Mouse (Mus musculus) heart, postnatal 0 days (tissue): ENCODE data around the gene Cpox. TPM values are rescaled to one million over a fixed set of nuclear protein-coding genes. Genes with fewer than 3 reads are reported as not detected.

Experiments used
- ATAC-seq: fragments of 200-750 bp; cut with Nextera tagmentation; 2 replicates; pipeline ENCODE4 v1.8.0; 2017; ENCODE audit warnings: low read depth, moderate number of reproducible peaks, moderate library complexity; ENCODE audit not compliant: insufficient read depth
- DNase-seq: peaks from one replicate; pipeline ENCODE4 v3.0.0-alpha.2; 2016; ENCODE audit warnings: low spot score
- H3K27ac ChIP-seq: fragments of 300-500 bp; sonication (generic); 2 replicates; pipeline ENCODE4 v1.5.1; 2014; ENCODE audit warnings: low read depth, mild to moderate bottlenecking
- H3K27me3 ChIP-seq: fragments of 300-500 bp; sonication (generic); 2 replicates; pipeline ENCODE4 v1.6.1; 2014; ENCODE audit warnings: low read length, mixed read lengths; ENCODE audit not compliant: control insufficient read depth, insufficient read depth
- H3K36me3 ChIP-seq: fragments of 300-500 bp; sonication (generic); replicated peaks from 2 replicates; pipeline ENCODE4 v1.6.1; 2014; ENCODE audit warnings: low read length, mixed read lengths; ENCODE audit not compliant: control insufficient read depth, insufficient read depth
- H3K4me1 ChIP-seq: fragments of 300-500 bp; sonication (generic); 2 replicates; pipeline ENCODE4 v1.6.1; 2014; ENCODE audit warnings: antibody characterized with exemption; ENCODE audit not compliant: control insufficient read depth, insufficient read depth
- H3K4me2 ChIP-seq: fragments of 300-500 bp; sonication (generic); 2 replicates; pipeline ENCODE4 v1.6.1; 2014; ENCODE audit warnings: low read depth, mild to moderate bottlenecking, low read length, moderate library complexity
- H3K4me3 ChIP-seq: fragments of 300-500 bp; sonication (generic); 2 replicates; pipeline ENCODE4 v1.5.1; 2014; ENCODE audit warnings: low read depth, low read length
- H3K9ac ChIP-seq: fragments of 300-500 bp; sonication (generic); replicated peaks from 2 replicates; pipeline ENCODE4 v1.6.1; 2014; ENCODE audit warnings: low read depth, low read length, mixed read lengths
- H3K9me3 ChIP-seq: fragments of 300-500 bp; sonication (generic); replicated peaks from 2 replicates; pipeline ENCODE4 v1.6.1; 2016; ENCODE audit warnings: low read length; ENCODE audit not compliant: control insufficient read depth
- CTCF ChIP-seq: IDR thresholded peaks from 2 replicates; pipeline ENCODE4 v1.5.1; 2016; ENCODE audit warnings: antibody characterized with exemption, control low read depth, low read depth
- EP300 ChIP-seq: IDR thresholded peaks from 2 replicates; pipeline ENCODE4 v1.6.1; 2016; ENCODE audit warnings: antibody characterized with exemption, low read depth
- WGBS: fragments of 180-500 bp; shearing (Covaris S2); extraction: QIAGEN DNeasy Blood & Tissue Kit; methylation state at CpG from one replicate; pipeline ENCODE4 v1.1.7; 2014; 5-methylcytosine and 5-hydroxymethylcytosine counted together
- polyA plus RNA-seq: library from polyadenylated mRNA; unstranded; fragments of >200 nt; fragmentation: Nextera tagmentation; extraction: Ambion mirVana; gene quantifications from 2 replicates; pipeline ENCODE4 v1.2.1, GENCODE M21; 2015
- total RNA-seq: library from RNA; depleted of rRNA; stranded (reverse); fragments of >200 nt; gene quantifications from 2 replicates; pipeline ENCODE4 v1.2.3, GENCODE M21; 2014; ENCODE audit warnings: low replicate concordance

The Cpox gene
- total and polyA plus RNA-seq, 2 experiments from 2014 or later = 15.4 to 27.4 TPM

- peaks cover 13% of the 10 kb centered on the region for H3K4me1 ChIP-seq
- no peak for ATAC-seq
- 6% methylated on average over 5 of the region's 5 CpGs for WGBS
- no peak overlapping the region for H3K9ac ChIP-seq
- no peak for DNase-seq
- TF ChIP-seq EP300 = no peak
- no peak for TF ChIP-seq CTCF
- H3K36me3 ChIP-seq = peaks cover 13% of the 10 kb centered on the region
- peak overlapping the region; percentile 21 for H3K27ac ChIP-seq
- peak overlapping the region; percentile 86; the same call in 1 of the 2 replicates for H3K4me3 ChIP-seq
- H3K9me3 ChIP-seq = no peaks in the 10 kb centered on the region
- H3K4me2 ChIP-seq = peak overlapping the region; percentile 93
- no peaks in the 10 kb centered on the region for H3K27me3 ChIP-seq
These were observed 828 bp upstream of the Cpox start for GRCm38 (mm10) chr16:58669264-58669663.

GRCm38 (mm10) chr16:58670643-58671042, 551 bp downstream of the Cpox start:
- ATAC-seq = 0 out of 2 replicates have a peak, but pooled peaks have one; percentile 1
- WGBS = under 1% methylated on average over 25 of the region's 25 CpGs
- H3K9ac ChIP-seq = peak overlapping the region; percentile 65

GRCm38 (mm10) chr16:58671212-58671985, 1.3 kb downstream of the Cpox start:
- peaks cover 13% of the 10 kb centered on the region for H3K4me1 ChIP-seq
- no peak for DNase-seq
- peak overlapping the region; percentile 86 for H3K4me3 ChIP-seq
- WGBS = 69% methylated on average over 8 of the region's 8 CpGs
- no peak for TF ChIP-seq EP300
- peak overlapping the region; percentile 93 for H3K4me2 ChIP-seq
- peaks cover 30% of the 10 kb centered on the region for H3K36me3 ChIP-seq
- H3K9me3 ChIP-seq = no peaks in the 10 kb centered on the region
- no peak overlapping the region for H3K27ac ChIP-seq
- H3K27me3 ChIP-seq = no peaks in the 10 kb centered on the region
- ATAC-seq = no peak
- peak overlapping the region; percentile 65; the same call in 1 of the 2 replicates for H3K9ac ChIP-seq

More at GRCm38 (mm10) chr16:58670643-58671042, 551 bp downstream of the Cpox start:
- Histone ChIP-seq H3K4me1 (peaks cover 13% of the 10 kb centered on the region), H3K9me3 (no peaks in the 10 kb centered on the region), H3K4me3 (peak overlapping the region; percentile 86), H3K27me3 (no peaks in the 10 kb centered on the region), H3K36me3 (peaks cover 24% of the 10 kb centered on the region), H3K27ac (peak overlapping the region; percentile 76), H3K4me2 (peak overlapping the region; percentile 93)
- no peak for DNase-seq
- TF ChIP-seq EP300 (no peak), CTCF (no peak)

- Histone ChIP-seq H3K27ac (no peak overlapping the region), H3K27me3 (no peaks in the 10 kb centered on the region), H3K4me1 (peaks cover 13% of the 10 kb centered on the region), H3K4me2 (no peak overlapping the region), H3K9ac (no peak overlapping the region), H3K4me3 (no peak overlapping the region), H3K9me3 (no peaks in the 10 kb centered on the region), H3K36me3 (peaks cover 39% of the 10 kb centered on the region)
- no peak for ATAC-seq
- DNase-seq = no peak
- WGBS = 85% methylated on average over 13 of the region's 13 CpGs
- TF ChIP-seq EP300 (no peak), CTCF (no peak)
These were observed 2.3 kb downstream of the Cpox start for GRCm38 (mm10) chr16:58672396-58672795.

GRCm38 (mm10) chr16:58673811-58674410, 3.8 kb downstream of the Cpox start:
- Histone ChIP-seq H3K4me2 (no peak overlapping the region), H3K27me3 (no peaks in the 10 kb centered on the region), H3K27ac (no peak overlapping the region), H3K9me3 (no peaks in the 10 kb centered on the region), H3K4me1 (peaks cover 13% of the 10 kb centered on the region), H3K9ac (no peak overlapping the region), H3K4me3 (no peak overlapping the region), H3K36me3 (peaks cover 46% of the 10 kb centered on the region)
- ATAC-seq (no peak), DNase-seq (no peak)
- whole genome bisulfite sequencing = 89% methylated on average over 15 of the region's 15 CpGs
- no peak for TF ChIP-seq EP300
- TF ChIP-seq CTCF = no peak
